Mouse (Mus musculus) midbrain, postnatal 0 days (tissue): Measurements from ENCODE around the gene Akr1b10. TPM values are rescaled to one million over a fixed set of nuclear protein-coding genes. Genes with fewer than 3 reads are reported as not detected.
"Not testable (repeated sequence)": the region's sequence is repeated elsewhere in the genome, so short reads cannot be mapped to it uniquely, and the experiment has no call there.

ENCODE experiments used
- ATAC-seq: fragments of 200-750 bp; cut with Nextera tagmentation; 2 replicates; pipeline ENCODE4 v1.8.0; 2017; ENCODE audit warnings: moderate number of reproducible peaks, mild to moderate bottlenecking, moderate TSS enrichment, moderate library complexity; ENCODE audit not compliant: low FRiP score
- DNase-seq: peaks from one replicate; pipeline ENCODE4 v3.0.0-alpha.2; 2015; ENCODE audit warnings: low spot score
- H3K27ac ChIP-seq: fragments of 300-500 bp; sonication (generic); 2 replicates; pipeline ENCODE4 v1.5.1; 2014; ENCODE audit warnings: low read depth, mild to moderate bottlenecking, low read length, mixed read lengths
- H3K27me3 ChIP-seq: fragments of 300-500 bp; sonication (generic); 2 replicates; pipeline ENCODE4 v1.6.1; 2014; ENCODE audit warnings: low read length, control low read depth, mixed read lengths; ENCODE audit not compliant: insufficient read depth
- H3K36me3 ChIP-seq: fragments of 300-500 bp; sonication (generic); 2 replicates; pipeline ENCODE4 v1.6.1; 2014; ENCODE audit warnings: low read length, control low read depth, mixed read lengths; ENCODE audit not compliant: insufficient read depth
- H3K4me1 ChIP-seq: fragments of 300-500 bp; sonication (generic); 2 replicates; pipeline ENCODE4 v1.6.1; 2014; ENCODE audit warnings: mild to moderate bottlenecking, control low read depth, antibody characterized with exemption, low read length, mixed read lengths; ENCODE audit not compliant: insufficient read depth
- H3K4me2 ChIP-seq: fragments of 300-500 bp; sonication (generic); 2 replicates; pipeline ENCODE4 v1.6.1; 2014; ENCODE audit warnings: low read depth, mild to moderate bottlenecking, low read length, mixed read lengths; ENCODE audit not compliant: poor library complexity, severe bottlenecking
- H3K4me3 ChIP-seq: fragments of 300-500 bp; sonication (generic); 2 replicates; pipeline ENCODE4 v1.5.1; 2014; ENCODE audit warnings: low read depth, mild to moderate bottlenecking, low read length, moderate library complexity
- H3K9ac ChIP-seq: fragments of 300-500 bp; sonication (generic); replicated peaks from 2 replicates; pipeline ENCODE4 v1.6.1; 2014; ENCODE audit warnings: mild to moderate bottlenecking, low read length, moderate library complexity, mixed read lengths; ENCODE audit not compliant: poor library complexity, severe bottlenecking
- H3K9me3 ChIP-seq: fragments of 300-500 bp; sonication (generic); 2 replicates; pipeline ENCODE4 v1.6.1; 2016; ENCODE audit warnings: low read length, control low read depth
- CTCF ChIP-seq: IDR thresholded peaks from 2 replicates; pipeline ENCODE4 v1.5.1; 2016; ENCODE audit warnings: antibody characterized with exemption, mild to moderate bottlenecking
- WGBS: fragments of 180-500 bp; shearing (Covaris S2); extraction: QIAGEN DNeasy Blood & Tissue Kit; methylation state at CpG from one replicate; pipeline ENCODE4 v1.1.7; 2014; 5-methylcytosine and 5-hydroxymethylcytosine counted together
- polyA plus RNA-seq: library from polyadenylated mRNA; unstranded; fragments of >200 nt; fragmentation: Nextera tagmentation; extraction: Ambion mirVana; gene quantifications from 2 replicates; pipeline ENCODE4 v1.2.1, GENCODE M21; 2015
- total RNA-seq: library from RNA; depleted of rRNA; stranded (reverse); fragments of >200 nt; gene quantifications from 2 replicates; pipeline ENCODE4 v1.2.3, GENCODE M21; 2014

Akr1b10 gene
- total and polyA plus RNA-seq, 2 experiments from 2014 or later, result 9.5 to 15.0 TPM

GRCm38 (mm10) chr6:34406746-34407145, 22.7 kb downstream of the Akr1b10 start:
- no peak overlapping the region for H3K27ac ChIP-seq
- ATAC-seq (no peak), DNase-seq (no peak)
- no peak for TF ChIP-seq CTCF
- H3K9ac ChIP-seq, result no peak overlapping the region
- no peaks in the 10 kb centered on the region for H3K9me3 ChIP-seq
- no peaks in the 10 kb centered on the region for H3K36me3 ChIP-seq
- no peak overlapping the region for H3K4me2 ChIP-seq
- no peaks in the 10 kb centered on the region for H3K27me3 ChIP-seq
- WGBS, result 95% methylated on average over 4 of the region's 4 CpGs
- no peaks in the 10 kb centered on the region for H3K4me1 ChIP-seq
- H3K4me3 ChIP-seq, result no peak overlapping the region

- no peaks in the 10 kb centered on the region for H3K9me3 ChIP-seq
- no peak overlapping the region for H3K4me3 ChIP-seq
- no peak for TF ChIP-seq CTCF
- WGBS, result 90% methylated on average over 10 of the region's 10 CpGs
- DNase-seq (no peak), ATAC-seq (no peak)
- H3K27ac ChIP-seq, result no peak overlapping the region
- H3K9ac ChIP-seq, result no peak overlapping the region
- H3K4me1 ChIP-seq, result no peaks in the 10 kb centered on the region
- no peaks in the 10 kb centered on the region for H3K36me3 ChIP-seq
- H3K4me2 ChIP-seq, result no peak overlapping the region
- H3K27me3 ChIP-seq, result no peaks in the 10 kb centered on the region
Observed at GRCm38 (mm10) chr6:34407403-34407802, 23.4 kb downstream of the Akr1b10 start.

- 84% methylated on average over 6 of the region's 6 CpGs for WGBS
- Histone ChIP-seq H3K4me1 (no peaks in the 10 kb centered on the region), H3K27me3 (no peaks in the 10 kb centered on the region), H3K36me3 (no peaks in the 10 kb centered on the region), H3K4me2 (no peak within 1 kb of the TSS), H3K4me3 (no peak within 1 kb of the TSS), H3K9me3 (no peaks in the 10 kb centered on the region), H3K27ac (no peak within 1 kb of the TSS), H3K9ac (no peak within 1 kb of the TSS)
- TF ChIP-seq CTCF, result no peak
- DNase-seq, result no peak
- no peak for ATAC-seq
Observed at GRCm38 (mm10) chr6:34412023-34412422, 28.0 kb downstream of the Akr1b10 start, which contains the start of gene Akr1b7. Akr1b7 (plus strand) TSS chr6:34412334.

GRCm38 (mm10) chr6:34412688-34413087, 28.7 kb downstream of the Akr1b10 start:
- 53% methylated on average over 1 of the region's 1 CpGs for WGBS
- ATAC-seq, result no peak
- H3K4me1 ChIP-seq, result no peaks in the 10 kb centered on the region
- H3K27ac ChIP-seq, result no peak overlapping the region
- H3K9me3 ChIP-seq, result no peaks in the 10 kb centered on the region
- H3K4me3 ChIP-seq, result no peak overlapping the region
- DNase-seq, result no peak
- H3K4me2 ChIP-seq, result no peak overlapping the region
- no peak overlapping the region for H3K9ac ChIP-seq
- TF ChIP-seq CTCF, result no peak
- H3K36me3 ChIP-seq, result no peaks in the 10 kb centered on the region
- no peaks in the 10 kb centered on the region for H3K27me3 ChIP-seq

- not testable (repeated sequence) for ATAC-seq, H3K27me3 ChIP-seq, H3K9me3 ChIP-seq, H3K4me1 ChIP-seq, H3K9ac ChIP-seq, H3K36me3 ChIP-seq, H3K4me3 ChIP-seq, DNase-seq, H3K27ac ChIP-seq, H3K4me2 ChIP-seq
- 58% methylated on average over 1 of the region's 1 CpGs for WGBS
Observed at GRCm38 (mm10) chr6:34413386-34413785, 29.4 kb downstream of the Akr1b10 start.

GRCm38 (mm10) chr6:34416521-34416920, 32.5 kb downstream of the Akr1b10 start:
- Histone ChIP-seq H3K4me1 (no peaks in the 10 kb centered on the region), H3K9ac (no peak overlapping the region), H3K9me3 (no peaks in the 10 kb centered on the region), H3K4me3 (no peak overlapping the region), H3K36me3 (no peaks in the 10 kb centered on the region), H3K27me3 (no peaks in the 10 kb centered on the region), H3K4me2 (no peak overlapping the region), H3K27ac (no peak overlapping the region)
- no peak for TF ChIP-seq CTCF
- 100% methylated on average over 2 of the region's 2 CpGs for WGBS
- ATAC-seq, result no peak
- DNase-seq, result no peak
